Mouse (Mus musculus): ENCODE results near the gene Marcksl1.

GRCm38 (mm10) chr4:129525338-129525737, 12.0 kb downstream of the Marcksl1 start:
- TF ChIP-seq CTCF (IDR thresholded peaks at IDR 0.05; ENCODE audit: control insufficient read depth, insufficient read depth, insufficient replicate concordance, low read depth, low read length) (no peak), POLR2A (IDR thresholded peaks at IDR 0.05; ENCODE audit: control insufficient read depth, low read depth, low read length) (no peak)

Data from testis, adult 2 months (tissue).